Mouse (Mus musculus) myocyte (in vitro differentiated cells): ENCODE measurements at regions not wholly inside any gene's neighbourhood (a gene's known extent, or its start where the extent isn't known, plus 50 kb on each side); places are given as distances from the start of the nearest gene placed in this dataset.

Experiments used
- H3K27me3 ChIP-seq: one replicate; pipeline ENCODE4 v1.6.1; 2011; ENCODE audit not compliant: control insufficient read depth, insufficient read depth, insufficient read length
- H3K36me3 ChIP-seq: one replicate; pipeline ENCODE4 v1.6.1; 2011; ENCODE audit not compliant: control insufficient read depth, insufficient read depth
- H3K4me2 ChIP-seq: one replicate; pipeline ENCODE4 v1.6.1; 2011; ENCODE audit warnings: low read depth, control low read depth
- H3K4me3 ChIP-seq: one replicate; pipeline ENCODE4 v1.5.1; 2011; ENCODE audit warnings: mild to moderate bottlenecking, control low read depth, moderate library complexity
- H3K79me2 ChIP-seq: one replicate; pipeline ENCODE4 v1.6.1; 2011; ENCODE audit not compliant: control insufficient read depth, insufficient read depth
- H3ac ChIP-seq: one replicate; pipeline ENCODE4 v1.6.1; 2011; ENCODE audit not compliant: control insufficient read depth, insufficient read length
- CEBPB ChIP-seq: IDR thresholded peaks from 2 replicates; pipeline ENCODE4 v1.6.1; 2011; ENCODE audit warnings: mild to moderate bottlenecking, moderate library complexity; ENCODE audit not compliant: poor library complexity, insufficient read depth, severe bottlenecking
- E2F4 ChIP-seq: IDR thresholded peaks from one replicate; pipeline ENCODE4 v1.6.1; 2011; ENCODE audit warnings: mild to moderate bottlenecking, control low read depth, moderate library complexity; ENCODE audit not compliant: insufficient read depth
- MAX ChIP-seq: IDR thresholded peaks from one replicate; pipeline ENCODE4 v1.6.1; 2011; ENCODE audit warnings: low read depth, mild to moderate bottlenecking, control low read depth
- MYOD1 ChIP-seq, 3 experiments: IDR thresholded peaks; one replicate each; pipeline ENCODE4 v1.6.1; 2011; ENCODE audit warnings: control low read depth in 2 of 3, low read depth in 2 of 3, mild to moderate bottlenecking in 2 of 3, moderate library complexity in 1 of 3; ENCODE audit not compliant: insufficient read length in 2 of 3, control insufficient read depth in 1 of 3
- MYOG ChIP-seq, 3 experiments: IDR thresholded peaks; one replicate each; pipeline ENCODE4 v1.6.1; 2011; ENCODE audit warnings: control low read depth in 2 of 3, low read depth in 2 of 3, mild to moderate bottlenecking in 2 of 3; ENCODE audit not compliant: insufficient read length in 2 of 3, control insufficient read depth in 1 of 3, insufficient read depth in 1 of 3
- POLR2A ChIP-seq: IDR thresholded peaks from one replicate; pipeline ENCODE4 v1.6.1; 2011; ENCODE audit warnings: low read depth, mild to moderate bottlenecking, control low read depth, moderate library complexity; ENCODE audit not compliant: insufficient read length
- POLR2AphosphoS2 ChIP-seq: IDR thresholded peaks from one replicate; pipeline ENCODE4 v1.6.1; 2011; ENCODE audit warnings: low read depth, control low read depth; ENCODE audit not compliant: insufficient read length
- REST ChIP-seq: IDR thresholded peaks from one replicate; pipeline ENCODE4 v1.6.1; 2011; ENCODE audit warnings: mild to moderate bottlenecking, control low read depth, moderate library complexity; ENCODE audit not compliant: insufficient read depth, insufficient read length
- SRF ChIP-seq: IDR thresholded peaks from one replicate; pipeline ENCODE4 v1.6.1; 2011; ENCODE audit warnings: low read depth; ENCODE audit not compliant: control insufficient read depth, insufficient read length
- TCF12 ChIP-seq: IDR thresholded peaks from one replicate; pipeline ENCODE4 v1.6.1; 2011; ENCODE audit warnings: mild to moderate bottlenecking, control low read depth; ENCODE audit not compliant: poor library complexity, insufficient read depth, severe bottlenecking
- TCF3 ChIP-seq: IDR thresholded peaks from one replicate; pipeline ENCODE4 v1.6.1; 2011; ENCODE audit warnings: low read depth, control low read depth; ENCODE audit not compliant: insufficient read length
- USF1 ChIP-seq: IDR thresholded peaks from one replicate; pipeline ENCODE4 v1.6.1; 2011; ENCODE audit warnings: low read depth, mild to moderate bottlenecking, control low read depth, moderate library complexity

DNA sequence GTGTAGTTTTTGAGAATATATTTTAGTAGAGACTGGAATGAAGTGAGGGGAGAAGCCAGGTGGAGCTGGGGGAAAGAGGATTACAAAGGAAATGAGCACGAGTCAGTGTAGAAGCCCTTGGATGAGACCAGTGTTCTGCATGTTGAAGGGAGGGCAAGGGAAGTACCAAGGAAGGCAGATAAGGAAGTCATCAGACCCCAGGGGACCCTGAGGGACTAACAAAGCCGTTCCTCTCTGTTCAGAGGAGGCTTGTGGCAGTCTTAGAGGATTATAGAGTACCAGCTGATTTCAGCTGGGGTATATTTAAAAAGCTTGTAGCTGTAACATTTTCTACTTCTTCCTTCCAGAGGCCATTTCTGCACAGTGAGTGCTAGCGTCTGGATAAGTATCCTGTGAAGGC lies 56.7 kb upstream of the Igsf9b start:
- Histone ChIP-seq H3K36me3 (no peaks in the 10 kb centered on the region), H3K4me2 (no peak overlapping the region), H3K79me2 (no peaks in the 10 kb centered on the region), H3K27me3 (no peaks in the 10 kb centered on the region), H3K4me3 (no peak overlapping the region), H3ac (no peak overlapping the region)
- TF ChIP-seq SRF: no peak
- TF ChIP-seq MYOD1 (IDR thresholded peaks at IDR 0.05; ENCODE audit: control insufficient read depth in 1 of 3, insufficient read length in 2 of 3, low read depth in 2 of 3): no peak
- TF ChIP-seq MYOG (IDR thresholded peaks at IDR 0.05; ENCODE audit: control insufficient read depth in 1 of 3, insufficient read depth in 1 of 3, insufficient read length in 2 of 3, low read depth in 2 of 3): no peak
- TF ChIP-seq POLR2AphosphoS2: no peak
- no peak for TF ChIP-seq USF1
- no peak for TF ChIP-seq TCF12
- TF ChIP-seq POLR2A: no peak
- no peak for TF ChIP-seq TCF3
- no peak for TF ChIP-seq MAX
- TF ChIP-seq CEBPB: no peak
- no peak for TF ChIP-seq E2F4
- no peak for TF ChIP-seq REST

DNA sequence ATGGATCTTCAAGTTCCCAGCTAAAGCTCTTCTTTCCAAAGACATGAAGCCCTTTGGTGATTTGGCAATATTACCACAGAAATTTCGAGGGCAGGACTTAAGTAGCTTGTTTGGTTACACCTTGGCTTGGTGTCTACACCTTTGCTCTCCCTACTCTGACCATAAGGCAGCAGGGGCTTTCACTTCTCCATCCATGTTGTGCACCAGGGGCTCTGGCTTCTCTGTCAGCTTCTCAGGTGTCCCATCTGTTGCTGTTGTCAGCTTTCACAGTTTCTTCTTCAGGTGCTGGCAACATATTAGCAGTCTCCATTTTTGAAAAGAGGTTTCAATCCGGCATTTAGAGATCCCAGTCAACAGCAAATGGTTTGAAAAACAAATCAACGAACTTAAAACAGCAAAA lies 58.1 kb upstream of the Igsf9b start:
- H3K79me2 ChIP-seq: no peaks in the 10 kb centered on the region
- no peaks in the 10 kb centered on the region for H3K27me3 ChIP-seq
- no peak for TF ChIP-seq POLR2A
- no peak for TF ChIP-seq MYOG (IDR thresholded peaks at IDR 0.05; ENCODE audit: control insufficient read depth in 1 of 3, insufficient read depth in 1 of 3, insufficient read length in 2 of 3, low read depth in 2 of 3)
- no peak for TF ChIP-seq TCF12
- TF ChIP-seq SRF: no peak
- no peak for TF ChIP-seq POLR2AphosphoS2
- no peak for TF ChIP-seq REST
- no peak for TF ChIP-seq E2F4
- TF ChIP-seq MAX: no peak
- no peak for TF ChIP-seq CEBPB
- TF ChIP-seq USF1: no peak
- TF ChIP-seq MYOD1 (IDR thresholded peaks at IDR 0.05; ENCODE audit: control insufficient read depth in 1 of 3, insufficient read length in 2 of 3, low read depth in 2 of 3): no peak
- no peak for TF ChIP-seq TCF3
- H3ac ChIP-seq: no peak overlapping the region
- no peaks in the 10 kb centered on the region for H3K36me3 ChIP-seq
- H3K4me3 ChIP-seq: no peak overlapping the region
- H3K4me2 ChIP-seq: no peak overlapping the region

DNA sequence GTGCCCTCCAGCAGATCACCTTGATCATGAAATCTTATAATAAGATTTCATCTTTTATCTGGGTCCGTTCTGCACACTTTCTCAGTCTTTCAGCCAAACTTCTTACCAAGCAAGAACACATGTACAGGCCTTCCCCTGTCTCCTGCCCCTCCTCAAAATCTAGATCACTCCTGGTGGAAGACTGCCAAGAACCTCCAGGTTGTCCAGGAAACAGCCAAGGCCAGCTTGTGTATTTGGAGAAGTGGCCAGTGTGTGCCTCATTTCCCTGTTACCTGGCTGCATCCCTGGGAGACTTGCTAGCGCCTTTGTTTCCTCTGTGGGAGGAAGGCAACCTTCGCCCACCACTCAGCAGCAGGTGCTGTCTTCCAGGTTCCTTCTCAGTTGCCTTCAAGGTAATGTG lies 58.5 kb upstream of the Igsf9b start:
- no peaks in the 10 kb centered on the region for H3K36me3 ChIP-seq
- no peak overlapping the region for H3ac ChIP-seq
- no peak overlapping the region for H3K4me2 ChIP-seq
- no peak overlapping the region for H3K4me3 ChIP-seq
- TF ChIP-seq USF1 (no peak), TCF3 (no peak), E2F4 (no peak), POLR2AphosphoS2 (no peak), POLR2A (no peak), MYOD1 (IDR thresholded peaks at IDR 0.05; ENCODE audit: control insufficient read depth in 1 of 3, insufficient read length in 2 of 3, low read depth in 2 of 3) (no peak), MYOG (IDR thresholded peaks at IDR 0.05; ENCODE audit: control insufficient read depth in 1 of 3, insufficient read depth in 1 of 3, insufficient read length in 2 of 3, low read depth in 2 of 3) (no peak)
- no peaks in the 10 kb centered on the region for H3K79me2 ChIP-seq
- no peaks in the 10 kb centered on the region for H3K27me3 ChIP-seq

DNA sequence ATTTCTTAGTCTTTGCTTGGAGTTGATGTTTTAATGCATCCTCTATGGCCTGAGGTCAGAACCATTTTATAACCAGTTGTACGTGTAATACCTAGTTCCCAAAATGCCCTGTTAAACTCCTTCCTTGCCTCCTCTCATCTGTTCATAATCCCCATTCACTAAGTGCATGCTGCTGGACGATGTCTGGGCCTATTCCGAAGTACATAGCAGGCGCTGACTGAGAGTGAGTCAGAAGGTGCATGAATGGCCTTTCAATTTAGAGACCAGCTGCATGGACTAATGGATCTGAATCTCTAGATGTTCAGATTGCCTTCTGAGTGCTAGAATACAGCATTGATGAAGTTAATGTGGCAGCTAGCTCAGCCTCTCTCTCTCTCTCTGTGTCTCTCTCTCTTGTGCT lies 66.3 kb upstream of the Igsf9b start:
- Histone ChIP-seq H3K4me3 (no peak overlapping the region), H3K4me2 (no peak overlapping the region), H3K36me3 (no peaks in the 10 kb centered on the region), H3K79me2 (no peaks in the 10 kb centered on the region), H3ac (no peak overlapping the region), H3K27me3 (no peaks in the 10 kb centered on the region)
- TF ChIP-seq TCF3 (no peak), MYOG (IDR thresholded peaks at IDR 0.05; ENCODE audit: control insufficient read depth in 1 of 3, insufficient read depth in 1 of 3, insufficient read length in 2 of 3, low read depth in 2 of 3) (no peak), CEBPB (no peak), MYOD1 (IDR thresholded peaks at IDR 0.05; ENCODE audit: control insufficient read depth in 1 of 3, insufficient read length in 2 of 3, low read depth in 2 of 3) (no peak), REST (no peak), USF1 (no peak), POLR2A (no peak), SRF (no peak), E2F4 (no peak), MAX (no peak), POLR2AphosphoS2 (no peak), TCF12 (no peak)

DNA sequence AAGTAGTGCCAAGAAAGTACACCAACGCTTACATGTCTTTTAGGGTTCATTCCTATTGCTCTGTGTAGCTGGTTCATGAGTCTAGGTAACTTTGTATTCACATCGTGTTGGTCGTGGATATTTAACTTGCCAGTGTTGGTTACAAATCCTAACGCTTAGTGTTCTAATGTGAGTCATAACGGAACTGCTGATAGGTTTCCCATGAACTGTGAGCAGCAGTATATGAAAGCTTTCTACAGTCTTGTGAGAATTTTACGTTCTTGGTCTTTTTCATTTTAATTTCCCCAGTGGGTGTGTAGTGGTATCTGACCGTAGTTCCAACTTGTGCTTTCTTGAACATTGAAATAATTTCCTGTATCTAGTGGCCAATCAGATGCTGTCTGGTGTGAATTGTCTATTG lies 71.5 kb upstream of the Igsf9b start:
- no peak overlapping the region for H3ac ChIP-seq
- H3K27me3 ChIP-seq: no peaks in the 10 kb centered on the region
- no peaks in the 10 kb centered on the region for H3K79me2 ChIP-seq
- H3K36me3 ChIP-seq: no peaks in the 10 kb centered on the region
- TF ChIP-seq POLR2A: no peak
- TF ChIP-seq TCF12: no peak
- TF ChIP-seq E2F4: no peak
- TF ChIP-seq SRF: no peak
- H3K4me2 ChIP-seq: no peak overlapping the region
- H3K4me3 ChIP-seq: no peak overlapping the region
